Mouse (Mus musculus): ENCODE results near the gene Cacna1s. TPM values are rescaled to one million over a fixed set of nuclear protein-coding genes. Genes with fewer than 3 reads are reported as not detected.

Gene Cacna1s
- polyA plus RNA-seq, 1 experiment from 2014 or later: 1.2 TPM

GRCm38 (mm10) chr1:136120785-136121184 is 68.2 kb downstream of the Cacna1s start:
- no peak for ATAC-seq (ENCODE audit: insufficient number of reproducible peaks, insufficient read depth, low FRiP score, low TSS enrichment)
- 48% methylated on average over 6 of the region's 6 CpGs for WGBS

GRCm38 (mm10) chr1:136122030-136122429 is 69.5 kb downstream of the Cacna1s start:
- H3K4me1 ChIP-seq: peaks cover 15% of the 10 kb centered on the region; the same call in 1 of the 2 replicates
- WGBS: 86% methylated on average over 8 of the region's 8 CpGs
- no peak overlapping the region for H3K4me2 ChIP-seq (replicated peaks)

More at GRCm38 (mm10) chr1:136120785-136121184, 68.2 kb downstream of the Cacna1s start:
- H3K27me3 ChIP-seq: no peaks in the 10 kb centered on the region
- H3K9me3 ChIP-seq: no peaks in the 10 kb centered on the region
- H3K36me3 ChIP-seq: no peaks in the 10 kb centered on the region
- H3K4me2 ChIP-seq (replicated peaks): no peak overlapping the region
- no peak overlapping the region for H3K27ac ChIP-seq
- H3K9ac ChIP-seq: no peak overlapping the region
- no peak overlapping the region for H3K4me3 ChIP-seq
- peaks cover 12% of the 10 kb centered on the region; the same call in 1 of the 2 replicates for H3K4me1 ChIP-seq

GRCm38 (mm10) chr1:136126159-136126765 is 73.7 kb downstream of the Cacna1s start:
- no peaks in the 10 kb centered on the region for H3K36me3 ChIP-seq
- no peak overlapping the region for H3K4me3 ChIP-seq
- H3K9me3 ChIP-seq: no peaks in the 10 kb centered on the region
- no peak for ATAC-seq (ENCODE audit: insufficient number of reproducible peaks, insufficient read depth, low FRiP score, low TSS enrichment)
- no peak overlapping the region for H3K9ac ChIP-seq
- H3K4me2 ChIP-seq (replicated peaks): no peak overlapping the region
- H3K27me3 ChIP-seq: no peaks in the 10 kb centered on the region
- 69% methylated on average over 10 of the region's 10 CpGs for WGBS
- peaks cover 34% of the 10 kb centered on the region for H3K4me1 ChIP-seq
- H3K27ac ChIP-seq: no peak overlapping the region

More at GRCm38 (mm10) chr1:136122030-136122429, 69.5 kb downstream of the Cacna1s start:
- no peaks in the 10 kb centered on the region for H3K36me3 ChIP-seq
- H3K27ac ChIP-seq: no peak overlapping the region
- no peaks in the 10 kb centered on the region for H3K27me3 ChIP-seq
- no peak overlapping the region for H3K9ac ChIP-seq
- H3K4me3 ChIP-seq: no peak overlapping the region
- ATAC-seq (ENCODE audit: insufficient number of reproducible peaks, insufficient read depth, low FRiP score, low TSS enrichment): no peak
- H3K9me3 ChIP-seq: no peaks in the 10 kb centered on the region

GRCm38 (mm10) chr1:136126895-136127294 is 74.3 kb downstream of the Cacna1s start:
- no peak for ATAC-seq (ENCODE audit: insufficient number of reproducible peaks, insufficient read depth, low FRiP score, low TSS enrichment)
- no peak overlapping the region for H3K9ac ChIP-seq
- H3K36me3 ChIP-seq: no peaks in the 10 kb centered on the region
- 75% methylated on average over 10 of the region's 10 CpGs for WGBS
- H3K9me3 ChIP-seq: no peaks in the 10 kb centered on the region
- no peaks in the 10 kb centered on the region for H3K27me3 ChIP-seq
- H3K27ac ChIP-seq: no peak overlapping the region
- H3K4me2 ChIP-seq (replicated peaks): no peak overlapping the region
- H3K4me3 ChIP-seq: no peak overlapping the region
- peaks cover 35% of the 10 kb centered on the region for H3K4me1 ChIP-seq

- peaks cover 45% of the 10 kb centered on the region for H3K4me1 ChIP-seq
Observed at GRCm38 (mm10) chr1:136127856-136128255, 75.3 kb downstream of the Cacna1s start.

GRCm38 (mm10) chr1:136128416-136128815 is 75.9 kb downstream of the Cacna1s start:
- 56% methylated on average over 5 of the region's 5 CpGs for WGBS
- Histone ChIP-seq H3K4me3 (no peak overlapping the region), H3K4me2 (replicated peaks) (no peak overlapping the region), H3K9ac (no peak overlapping the region), H3K27me3 (no peaks in the 10 kb centered on the region), H3K36me3 (no peaks in the 10 kb centered on the region), H3K4me1 (peaks cover 50% of the 10 kb centered on the region), H3K9me3 (no peaks in the 10 kb centered on the region), H3K27ac (no peak overlapping the region)
- no peak for ATAC-seq (ENCODE audit: insufficient number of reproducible peaks, insufficient read depth, low FRiP score, low TSS enrichment)

More at GRCm38 (mm10) chr1:136127856-136128255, 75.3 kb downstream of the Cacna1s start:
- no peaks in the 10 kb centered on the region for H3K9me3 ChIP-seq
- no peaks in the 10 kb centered on the region for H3K27me3 ChIP-seq
- 41% methylated on average over 3 of the region's 3 CpGs for WGBS
- H3K27ac ChIP-seq: no peak overlapping the region
- H3K36me3 ChIP-seq: no peaks in the 10 kb centered on the region
- H3K4me2 ChIP-seq (replicated peaks): no peak overlapping the region
- no peak overlapping the region for H3K9ac ChIP-seq
- no peak for ATAC-seq (ENCODE audit: insufficient number of reproducible peaks, insufficient read depth, low FRiP score, low TSS enrichment)
- no peak overlapping the region for H3K4me3 ChIP-seq

- no peak for ATAC-seq (ENCODE audit: insufficient number of reproducible peaks, insufficient read depth, low FRiP score, low TSS enrichment)
- Histone ChIP-seq H3K4me2 (replicated peaks) (no peak overlapping the region), H3K9ac (no peak overlapping the region), H3K27ac (no peak overlapping the region; the same call in 1 of the 2 replicates), H3K9me3 (no peaks in the 10 kb centered on the region), H3K36me3 (no peaks in the 10 kb centered on the region), H3K27me3 (no peaks in the 10 kb centered on the region), H3K4me1 (peaks cover 57% of the 10 kb centered on the region), H3K4me3 (no peak overlapping the region)
- WGBS: 32% methylated on average over 4 of the region's 4 CpGs
Observed at GRCm38 (mm10) chr1:136128944-136129589, 76.5 kb downstream of the Cacna1s start.

GRCm38 (mm10) chr1:136130107-136130506 is 77.6 kb downstream of the Cacna1s start:
- H3K27ac ChIP-seq: no peak overlapping the region
- no peaks in the 10 kb centered on the region for H3K36me3 ChIP-seq
- H3K4me2 ChIP-seq (replicated peaks): peak overlapping the region; percentile 78
- H3K4me3 ChIP-seq: peak overlapping the region; percentile 78; the same call in 1 of the 2 replicates
- 61% methylated on average over 3 of the region's 3 CpGs for WGBS
- no peak overlapping the region for H3K9ac ChIP-seq
- no peaks in the 10 kb centered on the region for H3K27me3 ChIP-seq
- H3K9me3 ChIP-seq: no peaks in the 10 kb centered on the region
- H3K4me1 ChIP-seq: peaks cover 67% of the 10 kb centered on the region
- no peak for ATAC-seq (ENCODE audit: insufficient number of reproducible peaks, insufficient read depth, low FRiP score, low TSS enrichment)

- Histone ChIP-seq H3K9ac (peak within 1 kb of the TSS; percentile 80), H3K27ac (peak within 1 kb of the TSS; percentile 69), H3K4me3 (peak within 1 kb of the TSS; percentile 78), H3K36me3 (no peaks in the 10 kb centered on the region), H3K4me1 (peaks cover 76% of the 10 kb centered on the region), H3K27me3 (no peaks in the 10 kb centered on the region), H3K4me2 (replicated peaks) (peak within 1 kb of the TSS; percentile 78), H3K9me3 (no peaks in the 10 kb centered on the region)
- ATAC-seq (ENCODE audit: insufficient number of reproducible peaks, insufficient read depth, low FRiP score, low TSS enrichment): peak; percentile 90
- WGBS: under 1% methylated on average over 42 of the region's 42 CpGs
Observed at GRCm38 (mm10) chr1:136130951-136131558, 78.5 kb downstream of the Cacna1s start, which contains the start of gene Kif21b. Kif21b (plus strand) TSS chr1:136131389.

- peak overlapping the region; percentile 80 for H3K9ac ChIP-seq
- H3K4me1 ChIP-seq: peaks cover 80% of the 10 kb centered on the region
- no peaks in the 10 kb centered on the region for H3K9me3 ChIP-seq
- H3K4me3 ChIP-seq: peak overlapping the region; percentile 78
- peak overlapping the region; percentile 78 for H3K4me2 ChIP-seq (replicated peaks)
- H3K27me3 ChIP-seq: no peaks in the 10 kb centered on the region
- WGBS: 2% methylated on average over 43 of the region's 43 CpGs
- peak; percentile 50 for ATAC-seq (ENCODE audit: insufficient number of reproducible peaks, insufficient read depth, low FRiP score, low TSS enrichment)
- H3K27ac ChIP-seq: peak overlapping the region; percentile 69
- no peaks in the 10 kb centered on the region for H3K36me3 ChIP-seq
Observed at GRCm38 (mm10) chr1:136131603-136132291, 79.2 kb downstream of the Cacna1s start.

- peak overlapping the region; percentile 80 for H3K9ac ChIP-seq
- H3K9me3 ChIP-seq: no peaks in the 10 kb centered on the region
- peaks cover 88% of the 10 kb centered on the region for H3K4me1 ChIP-seq
- no peak for ATAC-seq (ENCODE audit: insufficient number of reproducible peaks, insufficient read depth, low FRiP score, low TSS enrichment)
- peak overlapping the region; percentile 78 for H3K4me3 ChIP-seq
- H3K4me2 ChIP-seq (replicated peaks): peak overlapping the region; percentile 78
- H3K36me3 ChIP-seq: no peaks in the 10 kb centered on the region
- no peak overlapping the region for H3K27ac ChIP-seq
- no peaks in the 10 kb centered on the region for H3K27me3 ChIP-seq
- 26% methylated on average over 10 of the region's 10 CpGs for WGBS
Observed at GRCm38 (mm10) chr1:136132386-136133201, 80.0 kb downstream of the Cacna1s start.
